Mouse (Mus musculus): ENCODE results near the gene Adamts20. TPM values are rescaled to one million over a fixed set of nuclear protein-coding genes. Genes with fewer than 3 reads are reported as not detected.
"Not testable (repeated sequence)": the region's sequence is repeated elsewhere in the genome, so short reads cannot be mapped to it uniquely, and the experiment has no call there.

Gene Adamts20
- total and polyA plus RNA-seq, 3 experiments = 2.1 to 3.6 TPM; not detected in 1

GRCm38 (mm10) chr15:94489433-94489832 is 24.2 kb upstream of the Adamts20 start:
- TF ChIP-seq MYC (IDR thresholded peaks at IDR 0.05; ENCODE audit: low read depth, low read length) (no peak), HCFC1 (IDR thresholded peaks at IDR 0.05; ENCODE audit: low read depth, low read length) (no peak), RCOR1 (IDR thresholded peaks at IDR 0.05; ENCODE audit: low read depth, low read length) (no peak), USF2 (IDR thresholded peaks at IDR 0.05; ENCODE audit: borderline replicate concordance in 1 of 2, insufficient read depth in 1 of 2, low read depth in 1 of 2, low read length in 2 of 2) (no peak), ETS1 (IDR thresholded peaks at IDR 0.05; ENCODE audit: low read depth, low read length) (peak; percentile 22; the same call in 1 of the 2 replicates), EP300 (IDR thresholded peaks at IDR 0.05; ENCODE audit: low read depth in 1 of 2, low read length in 2 of 2) (peak; percentile 57 to 61; a peak in 2 of 4 replicates)
- DNase-seq (ENCODE audit: low read depth, low spot score) = peak; percentile 56
- Histone ChIP-seq H3K36me3 (ENCODE audit: control insufficient read depth in 1 of 2, insufficient read depth in 2 of 2, low read length in 2 of 2) (peaks cover 0 to 5% of the 10 kb centered on the region in 2 experiments; a peak in 2 of 4 replicates), H3K4me1 (ENCODE audit: control insufficient read depth in 1 of 2, insufficient read depth in 2 of 2, low read length in 2 of 2) (peaks cover 4 to 6% of the 10 kb centered on the region in 2 experiments; a peak in 3 of 4 replicates), H3K27me3 (ENCODE audit: control insufficient read depth in 1 of 2, insufficient read depth in 2 of 2, low read length in 2 of 2) (no peaks in the 10 kb centered on the region), H3K27ac (ENCODE audit: control insufficient read depth, low read depth, low read length) (peak overlapping the region; percentile 15; the same call in 1 of the 2 replicates), H3K79me2 (ENCODE audit: control insufficient read depth, insufficient read depth, low read length, poor library complexity) (no peaks in the 10 kb centered on the region), H3K9me3 (replicated peaks; ENCODE audit: insufficient read depth, low read length) (no peaks in the 10 kb centered on the region), H3K4me3 (ENCODE audit: control insufficient read depth in 1 of 2, insufficient read depth in 1 of 2, low read depth in 2 of 2, low read length in 2 of 2) (no peak overlapping the region), H3K9ac (ENCODE audit: control insufficient read depth, low read depth, low read length, poor library complexity, severe bottlenecking) (no peak overlapping the region)

GRCm38 (mm10) chr15:94488028-94488427 is 22.8 kb upstream of the Adamts20 start:
- not testable (repeated sequence) for H3K36me3 ChIP-seq (ENCODE audit: control insufficient read depth in 1 of 2, insufficient read depth in 2 of 2, low read length in 2 of 2); H3K4me3 ChIP-seq (ENCODE audit: control insufficient read depth in 1 of 2, insufficient read depth in 1 of 2, low read depth in 2 of 2, low read length in 2 of 2)

GRCm38 (mm10) chr15:94482555-94482954 is 17.3 kb upstream of the Adamts20 start:
- no peak for DNase-seq (ENCODE audit: low read depth, low spot score)
- no peaks in the 10 kb centered on the region for H3K9me3 ChIP-seq (replicated peaks; ENCODE audit: insufficient read depth, low read length)
- H3K4me3 ChIP-seq (ENCODE audit: control insufficient read depth in 1 of 2, insufficient read depth in 1 of 2, low read depth in 2 of 2, low read length in 2 of 2) = no peak overlapping the region
- TF ChIP-seq POLR2AphosphoS2 (IDR thresholded peaks at IDR 0.05; ENCODE audit: low read length) (no peak), ETS1 (IDR thresholded peaks at IDR 0.05; ENCODE audit: low read depth, low read length) (no peak), MXI1 (IDR thresholded peaks at IDR 0.05; ENCODE audit: low read depth, low read length) (no peak), TBP (IDR thresholded peaks at IDR 0.05; ENCODE audit: low read depth, low read length) (no peak), GATA1 (IDR thresholded peaks at IDR 0.05; ENCODE audit: low read depth, low read length) (no peak), POLR2A (IDR thresholded peaks at IDR 0.05; ENCODE audit: control insufficient read depth in 1 of 2, insufficient read depth in 1 of 2, low read depth in 1 of 2, low read length in 2 of 2, poor library complexity in 1 of 2) (no peak), MEF2A (IDR thresholded peaks at IDR 0.05; ENCODE audit: extremely low read depth, insufficient replicate concordance, low read depth, low read length, poor library complexity, severe bottlenecking) (no peak), ELF1 (IDR thresholded peaks at IDR 0.05; ENCODE audit: low read depth, low read length) (no peak), E2F4 (IDR thresholded peaks at IDR 0.05; ENCODE audit: borderline replicate concordance, low read depth, low read length) (no peak), GABPA (IDR thresholded peaks at IDR 0.05; ENCODE audit: low read depth, low read length) (no peak), MAX (IDR thresholded peaks at IDR 0.05; ENCODE audit: low read length) (no peak), MAFK (IDR thresholded peaks at IDR 0.05; ENCODE audit: borderline replicate concordance, low read depth, low read length) (no peak), MAZ (IDR thresholded peaks at IDR 0.05; ENCODE audit: low read depth, low read length) (no peak)
- peaks cover 0 to 39% of the 10 kb centered on the region in 2 experiments; a peak in 2 of 4 replicates for H3K36me3 ChIP-seq (ENCODE audit: control insufficient read depth in 1 of 2, insufficient read depth in 2 of 2, low read length in 2 of 2)
- no peak overlapping the region for H3K27ac ChIP-seq (ENCODE audit: control insufficient read depth, low read depth, low read length)
- no peak overlapping the region for H3K9ac ChIP-seq (ENCODE audit: control insufficient read depth, low read depth, low read length, poor library complexity, severe bottlenecking)
- H3K27me3 ChIP-seq (ENCODE audit: control insufficient read depth in 1 of 2, insufficient read depth in 2 of 2, low read length in 2 of 2) = no peaks in the 10 kb centered on the region
- peaks cover 30 to 34% of the 10 kb centered on the region in 2 experiments for H3K4me1 ChIP-seq (ENCODE audit: control insufficient read depth in 1 of 2, insufficient read depth in 2 of 2, low read length in 2 of 2)
- no peaks in the 10 kb centered on the region for H3K79me2 ChIP-seq (ENCODE audit: control insufficient read depth, insufficient read depth, low read length, poor library complexity)

More at GRCm38 (mm10) chr15:94488028-94488427, 22.8 kb upstream of the Adamts20 start:
- not testable (repeated sequence) for H3K9me3 ChIP-seq (replicated peaks; ENCODE audit: insufficient read depth, low read length); H3K27me3 ChIP-seq (ENCODE audit: control insufficient read depth in 1 of 2, insufficient read depth in 2 of 2, low read length in 2 of 2); H3K4me1 ChIP-seq (ENCODE audit: control insufficient read depth in 1 of 2, insufficient read depth in 2 of 2, low read length in 2 of 2); H3K9ac ChIP-seq (ENCODE audit: control insufficient read depth, low read depth, low read length, poor library complexity, severe bottlenecking); H3K79me2 ChIP-seq (ENCODE audit: control insufficient read depth, insufficient read depth, low read length, poor library complexity)
- peak overlapping the region; percentile 70 for H3K27ac ChIP-seq (ENCODE audit: control insufficient read depth, low read depth, low read length)
- DNase-seq (ENCODE audit: low read depth, low spot score) = peak; percentile 77
- TF ChIP-seq EP300 (IDR thresholded peaks at IDR 0.05; ENCODE audit: low read depth in 1 of 2, low read length in 2 of 2) (peak; percentile 72 to 78), ETS1 (IDR thresholded peaks at IDR 0.05; ENCODE audit: low read depth, low read length) (peak; percentile 67; the same call in 1 of the 2 replicates), GATA1 (IDR thresholded peaks at IDR 0.05; ENCODE audit: low read depth, low read length) (peak; percentile 45; the same call in 1 of the 2 replicates)

Data from MEL (cell line).